Mouse (Mus musculus) E14TG2a.4 (cell line): ENCODE measurements at regions not wholly inside any gene's neighbourhood (a gene's known extent, or its start where the extent isn't known, plus 50 kb on each side); places are given as distances from the start of the nearest gene placed in this dataset.

ENCODE experiments used
- CTCF ChIP-seq: conservative IDR thresholded peaks from 2 replicates; pipeline ENCODE4 v1.5.1; 2014; ENCODE audit warnings: low read length
- POU5F1 ChIP-seq: IDR thresholded peaks from 2 replicates; pipeline ENCODE4 v1.6.1; 2014; ENCODE audit warnings: low read length, borderline replicate concordance

- TF ChIP-seq CTCF (no peak), POU5F1 (no peak)
Measured at GRCm38 (mm10) chr9:116329147-116329546, 154.0 kb upstream of the Tgfbr2 start.
